Mouse (Mus musculus) heart, embryonic 14.5 days (tissue): ENCODE results near the gene Cd5l. TPM values are rescaled to one million over a fixed set of nuclear protein-coding genes. Genes with fewer than 3 reads are reported as not detected.
"Not testable (repeated sequence)": the region's sequence is repeated elsewhere in the genome, so short reads cannot be mapped to it uniquely, and the experiment has no call there.

Source experiments
- ATAC-seq: fragments of 200-750 bp; cut with Nextera tagmentation; 2 replicates; pipeline ENCODE4 v1.8.0; 2017; ENCODE audit warnings: low read depth, moderate TSS enrichment; ENCODE audit not compliant: insufficient number of reproducible peaks, insufficient read depth, low FRiP score
- H3K27ac ChIP-seq, 2 experiments: fragments of 200-500 bp in 1 of 2; fragments of 300-500 bp in 1 of 2; sonication (generic) in 1 of 2; replicated peaks in 1 of 2; 2 replicates each; pipeline ENCODE4 v1.5.1; 2012 to 2014; ENCODE audit warnings: low read depth in 2 of 2, low read length in 2 of 2, control low read depth in 1 of 2, mild to moderate bottlenecking in 1 of 2, mixed read lengths in 1 of 2; ENCODE audit not compliant: control insufficient read depth in 1 of 2, insufficient read depth in 1 of 2
- H3K27me3 ChIP-seq: fragments of 300-500 bp; sonication (generic); 2 replicates; pipeline ENCODE4 v1.6.1; 2014; ENCODE audit warnings: mild to moderate bottlenecking, low read length, control low read depth; ENCODE audit not compliant: control insufficient read depth, insufficient read depth
- H3K36me3 ChIP-seq: fragments of 300-500 bp; sonication (generic); 2 replicates; pipeline ENCODE4 v1.6.1; 2014; ENCODE audit warnings: mild to moderate bottlenecking, control low read depth, low read length, mixed read lengths; ENCODE audit not compliant: control insufficient read depth, insufficient read depth
- H3K4me1 ChIP-seq, 2 experiments: fragments of 200-500 bp in 1 of 2; fragments of 300-500 bp in 1 of 2; sonication (generic) in 1 of 2; 2 replicates each; pipeline ENCODE4 v1.6.1; 2012 to 2014; ENCODE audit warnings: low read length in 2 of 2, control low read depth in 1 of 2, mixed read lengths in 1 of 2; ENCODE audit not compliant: control insufficient read depth in 2 of 2, insufficient read depth in 2 of 2
- H3K4me2 ChIP-seq: fragments of 300-500 bp; sonication (generic); 2 replicates; pipeline ENCODE4 v1.6.1; 2014; ENCODE audit warnings: mild to moderate bottlenecking, low read length
- H3K4me3 ChIP-seq, 2 experiments: fragments of 200-500 bp in 1 of 2; fragments of 300-500 bp in 1 of 2; sonication (generic) in 1 of 2; 2 replicates each; pipeline ENCODE4 v1.5.1; 2012 to 2014; ENCODE audit warnings: low read length in 2 of 2, mild to moderate bottlenecking in 2 of 2, control low read depth in 1 of 2, low read depth in 1 of 2, moderate library complexity in 1 of 2; ENCODE audit not compliant: control insufficient read depth in 1 of 2, insufficient read depth in 1 of 2
- H3K9ac ChIP-seq: fragments of 300-500 bp; sonication (generic); 2 replicates; pipeline ENCODE4 v1.6.1; 2014; ENCODE audit warnings: mild to moderate bottlenecking, low read length
- H3K9me3 ChIP-seq: fragments of 300-500 bp; sonication (generic); 2 replicates; pipeline ENCODE4 v1.6.1; 2016; ENCODE audit warnings: low read length, control low read depth; ENCODE audit not compliant: control insufficient read depth
- WGBS: fragments of 180-500 bp; shearing (Covaris S2); extraction: QIAGEN DNeasy Blood & Tissue Kit; methylation state at CpG from one replicate; pipeline ENCODE4 v1.1.7; 2014; 5-methylcytosine and 5-hydroxymethylcytosine counted together
- polyA plus RNA-seq: library from polyadenylated mRNA; unstranded; fragments of >200 nt; fragmentation: Nextera tagmentation; extraction: Ambion mirVana; gene quantifications from 2 replicates; pipeline ENCODE4 v1.2.1, GENCODE M21; 2014

Cd5l gene
- polyA plus RNA-seq, result 0.16 TPM in 1 of 2 replicates, not detected in the other

DNA sequence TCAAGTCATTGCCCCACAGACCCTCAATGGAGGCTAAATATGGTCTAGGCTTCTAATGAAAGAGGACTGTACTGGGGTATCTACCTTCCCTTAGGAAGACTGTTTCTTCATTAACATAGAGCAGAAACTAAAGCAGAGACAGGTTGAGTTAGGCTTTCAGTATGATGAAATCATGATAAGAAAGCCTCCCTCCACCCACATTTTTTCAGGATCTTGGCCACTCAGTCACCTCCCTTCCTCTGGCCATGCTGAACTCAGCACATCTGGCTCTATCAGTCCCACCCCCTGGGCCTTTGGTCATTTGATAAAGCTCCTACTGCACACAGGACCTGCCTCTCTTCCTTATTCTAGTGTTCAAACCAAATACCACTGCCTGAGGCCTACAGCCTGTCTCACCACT is at the start of gene Cd5l:
Cd5l (plus strand) TSS at position 301 of the 400 bp plus-strand sequence.
- H3K9me3 ChIP-seq, result no peaks in the 10 kb centered on the region
- H3K4me3 ChIP-seq, result no peak within 1 kb of the TSS
- H3K4me2 ChIP-seq, result no peak within 1 kb of the TSS
- H3K9ac ChIP-seq, result no peak within 1 kb of the TSS
- no peaks in the 10 kb centered on the region for H3K27me3 ChIP-seq
- H3K27ac ChIP-seq, result no peak within 1 kb of the TSS
- ATAC-seq, result no peak
- H3K36me3 ChIP-seq, result no peaks in the 10 kb centered on the region
- no peaks in the 10 kb centered on the region for H3K4me1 ChIP-seq

DNA sequence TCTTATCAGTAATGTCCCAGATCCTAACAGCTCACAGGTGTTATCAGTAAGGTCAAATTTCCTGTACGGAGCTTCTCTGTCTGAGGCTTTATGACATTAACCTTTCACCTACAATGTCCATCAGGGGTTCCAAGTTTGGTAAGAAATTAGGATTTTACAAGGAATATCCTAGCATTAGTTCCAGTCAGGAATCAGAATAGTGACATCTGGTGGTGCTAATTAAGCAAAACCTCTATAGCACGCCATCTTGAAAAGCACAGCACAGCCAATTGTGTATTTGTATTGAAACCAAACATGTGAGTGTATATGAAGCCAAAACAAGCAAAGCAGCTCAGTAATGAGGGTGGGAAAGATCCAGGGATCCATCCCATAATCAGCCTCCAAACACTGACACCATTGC is 47.8 kb upstream of the Cd5l start:
- 62% methylated on average over 2 of the region's 2 CpGs for WGBS
- Histone ChIP-seq H3K9me3 (no peaks in the 10 kb centered on the region), H3K27me3 (no peaks in the 10 kb centered on the region), H3K4me2 (no peak overlapping the region), H3K4me1 (no peaks in the 10 kb centered on the region; a peak in 1 of 4 replicates), H3K9ac (no peak overlapping the region), H3K27ac (no peak overlapping the region), H3K4me3 (no peak overlapping the region), H3K36me3 (no peaks in the 10 kb centered on the region)
- ATAC-seq, result no peak

DNA sequence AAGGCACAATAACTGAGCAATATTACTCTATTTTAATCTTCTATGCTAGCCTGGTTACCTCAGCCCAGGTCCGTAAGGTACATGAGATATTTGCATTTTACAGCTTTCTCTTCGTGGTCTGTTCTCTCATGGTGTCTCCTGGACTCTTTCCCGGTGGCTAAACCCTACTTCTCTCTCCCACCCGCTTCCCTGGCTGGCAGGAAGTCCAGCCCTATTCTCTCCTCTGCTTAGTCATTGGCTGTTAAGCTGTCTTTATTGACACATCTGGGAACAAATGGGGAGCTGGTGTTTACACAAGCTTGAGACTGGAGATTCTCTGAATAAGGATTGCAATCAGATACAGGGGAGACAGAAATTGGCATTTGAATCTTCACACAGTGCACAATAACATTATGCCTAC is 35.1 kb upstream of the Cd5l start:
- no peaks in the 10 kb centered on the region for H3K36me3 ChIP-seq
- H3K4me3 ChIP-seq, result no peak overlapping the region
- no peak overlapping the region for H3K4me2 ChIP-seq
- no peaks in the 10 kb centered on the region for H3K4me1 ChIP-seq
- no peaks in the 10 kb centered on the region for H3K9me3 ChIP-seq
- ATAC-seq, result no peak
- no peaks in the 10 kb centered on the region for H3K27me3 ChIP-seq
- H3K27ac ChIP-seq, result no peak overlapping the region
- no peak overlapping the region for H3K9ac ChIP-seq
- WGBS, result 48% methylated on average over 4 of the region's 4 CpGs

DNA sequence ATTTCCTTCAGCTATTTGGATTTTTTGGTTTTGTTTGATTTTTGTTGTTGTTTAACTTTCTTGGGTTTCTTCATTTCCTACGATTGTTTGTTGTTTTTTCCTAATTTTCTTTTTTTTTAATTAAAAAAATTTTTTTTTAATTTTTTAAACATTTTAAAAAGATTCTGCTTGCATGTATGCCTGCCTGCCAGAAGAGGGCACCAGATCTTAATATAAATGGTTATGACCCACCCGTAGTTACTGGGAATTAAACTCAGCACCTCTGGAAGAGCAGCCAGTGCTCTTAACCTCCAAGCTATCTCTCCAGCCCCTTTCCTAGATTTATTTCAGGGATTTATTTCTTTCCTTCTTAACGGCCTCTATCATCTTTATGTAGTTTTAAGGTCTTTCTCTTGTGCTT is 33.9 kb upstream of the Cd5l start:
- 11% methylated on average over 3 of the region's 3 CpGs for WGBS
- no peak overlapping the region for H3K4me2 ChIP-seq
- H3K4me3 ChIP-seq, result no peak overlapping the region

DNA sequence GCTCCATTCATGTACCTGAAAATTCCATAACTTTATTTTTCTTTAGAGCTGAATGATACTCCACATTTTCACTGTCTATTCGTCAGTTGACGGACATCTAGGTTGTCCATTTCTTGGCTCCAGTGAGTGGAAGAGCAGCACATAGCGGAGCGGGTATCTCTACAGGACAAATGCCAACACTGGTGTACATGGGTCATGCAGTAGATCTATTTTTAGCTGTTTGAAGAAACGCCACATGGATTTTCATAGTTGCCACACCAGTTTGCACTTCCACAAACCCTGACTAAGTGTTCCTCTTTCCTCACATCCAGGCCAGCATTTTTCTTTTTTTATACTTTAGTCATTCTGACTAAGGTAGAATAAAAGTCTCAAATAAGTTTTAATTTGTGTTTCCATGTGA is 19.8 kb upstream of the Cd5l start:
- ATAC-seq, result no peak
- no peak overlapping the region for H3K4me3 ChIP-seq
- H3K27me3 ChIP-seq, result no peaks in the 10 kb centered on the region

More for the DNA sequence above, 33.9 kb upstream of the Cd5l start:
- Histone ChIP-seq H3K27me3 (no peaks in the 10 kb centered on the region), H3K9ac (no peak overlapping the region), H3K36me3 (no peaks in the 10 kb centered on the region), H3K27ac (no peak overlapping the region), H3K9me3 (no peaks in the 10 kb centered on the region), H3K4me1 (no peaks in the 10 kb centered on the region)
- no peak for ATAC-seq

DNA sequence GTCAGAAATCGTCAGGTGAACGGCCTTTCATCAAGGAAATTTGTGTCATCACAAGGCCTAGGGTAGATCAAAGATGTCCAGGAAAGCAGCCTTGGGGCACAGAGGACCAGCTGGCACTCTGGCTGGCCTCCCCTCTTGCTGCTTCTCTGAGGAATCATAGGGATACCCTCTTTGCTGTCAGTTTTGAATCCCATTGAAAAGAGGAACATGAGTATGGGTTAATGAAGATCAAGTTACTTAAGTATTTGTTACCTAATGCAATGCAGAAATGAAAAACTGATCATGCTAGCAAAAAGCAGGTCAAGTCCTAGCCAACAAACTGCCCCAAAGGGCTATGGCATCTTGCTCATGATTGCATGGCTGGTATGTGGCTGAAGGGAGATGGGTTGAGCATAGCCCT is 6.7 kb upstream of the Cd5l start:
- H3K4me2 ChIP-seq, H3K4me3 ChIP-seq, H3K9me3 ChIP-seq, H3K9ac ChIP-seq, H3K27ac ChIP-seq, H3K4me1 ChIP-seq, H3K36me3 ChIP-seq, ATAC-seq, H3K27me3 ChIP-seq: not testable (repeated sequence)
- 75% methylated on average over 2 of the region's 2 CpGs for WGBS

More for the DNA sequence above, 19.8 kb upstream of the Cd5l start:
- Histone ChIP-seq H3K9me3 (no peaks in the 10 kb centered on the region), H3K36me3 (no peaks in the 10 kb centered on the region), H3K4me1 (no peaks in the 10 kb centered on the region), H3K4me2 (no peak overlapping the region), H3K27ac (no peak overlapping the region), H3K9ac (no peak overlapping the region)
- 44% methylated on average over 5 of the region's 5 CpGs for WGBS

DNA sequence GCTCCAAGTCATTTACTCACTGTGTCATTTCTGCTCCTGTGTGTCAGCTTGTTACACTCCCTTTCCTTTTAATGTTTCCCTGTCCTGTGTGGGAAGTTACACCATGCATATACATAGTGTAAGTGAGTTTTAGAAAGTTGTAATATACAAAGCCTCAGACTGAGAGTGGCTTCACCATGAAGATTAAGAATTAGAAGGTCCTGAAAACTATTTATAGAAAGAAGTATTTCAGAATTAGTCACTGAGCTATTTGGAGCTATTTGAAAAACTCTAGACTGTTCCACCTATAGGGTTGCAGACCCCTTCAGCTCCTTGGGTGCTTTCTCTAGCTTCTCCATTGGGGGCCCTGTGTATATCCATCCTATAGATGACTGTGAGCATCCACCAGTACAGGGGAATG is 1.5 kb downstream of the Cd5l start:
- Histone ChIP-seq H3K27me3 (no peaks in the 10 kb centered on the region), H3K9me3 (no peaks in the 10 kb centered on the region)

DNA sequence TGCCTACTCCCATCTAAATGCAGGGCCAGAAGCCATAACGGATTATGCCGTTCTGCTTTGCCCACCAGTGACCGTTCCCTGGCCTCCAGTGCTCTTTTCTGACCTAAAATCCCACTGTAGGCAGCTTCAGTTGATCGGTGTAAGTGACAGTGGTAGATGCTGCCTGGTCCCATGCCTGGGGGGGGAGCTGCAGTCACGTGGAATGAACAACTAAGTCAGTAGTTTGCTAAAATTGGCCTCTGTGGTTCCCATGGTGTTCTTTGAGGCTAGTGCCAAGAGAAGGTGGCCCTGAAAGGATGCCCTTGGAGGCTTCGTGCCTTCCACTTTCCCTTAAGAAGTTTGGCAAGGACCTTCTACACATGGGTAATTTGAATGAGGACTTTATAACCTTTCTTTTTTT is 2.8 kb downstream of the Cd5l start:
- Histone ChIP-seq H3K4me3 (no peak overlapping the region), H3K9me3 (no peaks in the 10 kb centered on the region), H3K27ac (no peak overlapping the region), H3K4me1 (no peaks in the 10 kb centered on the region), H3K36me3 (no peaks in the 10 kb centered on the region), H3K4me2 (no peak overlapping the region), H3K9ac (no peak overlapping the region), H3K27me3 (no peaks in the 10 kb centered on the region)
- no peak for ATAC-seq
- WGBS, result 82% methylated on average over 6 of the region's 6 CpGs

More for the DNA sequence above, 1.5 kb downstream of the Cd5l start:
- Histone ChIP-seq H3K4me2 (no peak overlapping the region), H3K4me3 (no peak overlapping the region), H3K9ac (no peak overlapping the region), H3K36me3 (no peaks in the 10 kb centered on the region), H3K4me1 (no peaks in the 10 kb centered on the region), H3K27ac (no peak overlapping the region)
- no peak for ATAC-seq
